Mouse (Mus musculus): ENCODE results near the gene Trim65.

The Trim65 gene

DNA sequence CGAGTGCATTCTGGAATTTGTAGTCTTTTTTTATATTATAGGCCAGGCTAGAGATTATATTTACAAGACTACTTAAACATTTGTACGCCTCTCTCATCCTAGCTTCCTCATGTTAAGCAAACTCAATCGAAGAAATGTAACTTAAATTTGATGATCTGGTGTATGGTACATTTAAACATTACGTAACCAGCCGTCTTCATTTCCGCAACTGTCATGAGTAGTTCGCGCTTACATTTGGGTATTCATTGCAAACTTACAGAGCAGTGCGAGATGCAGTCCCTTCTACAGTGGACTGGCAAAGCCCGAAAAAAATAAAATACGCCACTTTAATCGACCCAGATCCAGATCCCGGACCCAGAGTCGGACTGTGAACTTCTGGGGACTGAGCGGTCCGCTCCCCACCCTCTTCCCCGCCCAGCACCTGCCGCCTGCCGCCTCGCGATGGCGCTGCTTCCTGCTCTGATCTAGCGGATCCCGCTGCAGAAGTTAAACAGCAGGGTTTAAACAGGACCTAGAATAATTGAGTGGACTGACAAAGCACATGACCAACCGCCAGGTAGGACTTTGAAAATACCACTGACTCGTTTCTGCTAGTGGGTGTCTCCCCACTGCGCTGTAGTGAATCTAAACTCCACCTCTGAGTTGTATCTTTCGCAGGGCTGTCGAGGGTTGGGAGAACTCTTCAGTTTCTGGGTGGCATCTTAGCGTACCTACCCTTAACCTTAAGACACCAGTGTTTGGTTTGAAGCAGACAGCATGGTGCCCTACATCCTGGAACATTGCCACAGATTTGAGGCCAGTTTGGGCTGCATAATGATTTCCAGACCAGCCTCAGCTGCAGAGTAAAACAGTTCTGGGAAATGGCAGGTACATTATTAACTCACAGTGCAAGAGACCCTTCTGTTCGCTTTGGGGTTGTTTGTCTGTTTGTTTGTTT, 43.5 kb downstream of the Trim65 start:
- peak; percentile 85 for DNase-seq

- DNase-seq, result peak; percentile 94
These were observed 44.4 kb downstream of the Trim65 start, which contains the start of gene Wbp2 for GRCm38 (mm10) chr11:116086258-116087193. Wbp2 (minus strand) TSS chr11:116086995.

- DNase-seq, result no peak
These were observed 46.8 kb downstream of the Trim65 start for GRCm38 (mm10) chr11:116084166-116084565.

GRCm38 (mm10) chr11:116083096-116083672, 47.7 kb downstream of the Trim65 start:
- DNase-seq, result no peak

DNA sequence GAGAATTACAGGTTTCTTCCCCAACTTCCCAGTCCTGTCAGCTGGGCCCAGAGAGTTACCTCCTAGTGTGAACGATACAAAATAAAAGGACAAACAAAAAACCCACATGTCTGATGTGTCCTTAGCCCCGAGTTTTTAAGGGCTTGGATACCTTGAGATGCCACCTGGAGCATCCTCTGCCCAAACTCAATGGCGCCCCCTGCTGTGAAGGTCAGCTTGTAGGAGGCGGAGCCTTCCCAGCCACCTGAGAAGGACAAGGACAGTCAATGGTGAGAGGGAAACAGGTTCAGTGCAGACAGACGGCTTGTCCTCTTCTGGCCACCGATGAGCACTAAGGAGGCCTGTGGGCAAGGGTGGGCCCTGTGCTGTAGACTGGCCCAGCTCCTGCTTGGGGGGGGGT, 49.8 kb downstream of the Trim65 start:
- DNase-seq, result peak; percentile 50

GRCm38 (mm10) chr11:116079511-116079910, 51.4 kb downstream of the Trim65 start:
- DNase-seq, result no peak

DNA sequence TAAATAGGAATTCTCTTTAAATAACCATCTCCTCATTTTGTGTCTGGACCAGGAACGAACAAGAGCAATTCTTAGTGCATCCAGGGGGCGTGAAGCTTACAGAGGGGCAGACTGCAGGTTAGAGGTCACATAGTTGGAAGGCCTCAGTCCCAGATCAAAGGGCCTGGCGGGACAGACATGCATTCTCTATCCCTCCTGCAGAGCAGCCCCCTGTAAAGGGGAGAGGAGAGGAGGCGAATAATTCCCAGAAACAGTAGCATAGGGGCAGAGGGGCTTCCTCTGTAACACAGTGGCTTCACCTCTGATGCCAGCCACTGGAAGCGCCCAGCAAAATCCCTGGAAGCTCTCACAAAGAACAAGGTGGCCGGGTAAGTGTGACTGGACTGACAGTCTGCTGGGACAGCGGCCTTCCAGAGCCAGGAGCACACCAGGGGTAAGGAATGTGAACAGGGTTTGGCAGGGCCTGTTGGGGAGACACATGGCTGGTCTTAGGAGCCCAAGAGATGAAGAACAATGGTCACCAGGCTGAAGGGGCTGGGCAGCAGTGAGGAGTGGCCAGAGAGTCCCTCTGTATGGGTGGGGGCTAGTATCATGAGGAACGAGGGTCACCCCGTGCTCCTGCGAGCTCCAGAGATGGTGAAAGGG, 52.1 kb downstream of the Trim65 start:
- DNase-seq, result no peak

DNA sequence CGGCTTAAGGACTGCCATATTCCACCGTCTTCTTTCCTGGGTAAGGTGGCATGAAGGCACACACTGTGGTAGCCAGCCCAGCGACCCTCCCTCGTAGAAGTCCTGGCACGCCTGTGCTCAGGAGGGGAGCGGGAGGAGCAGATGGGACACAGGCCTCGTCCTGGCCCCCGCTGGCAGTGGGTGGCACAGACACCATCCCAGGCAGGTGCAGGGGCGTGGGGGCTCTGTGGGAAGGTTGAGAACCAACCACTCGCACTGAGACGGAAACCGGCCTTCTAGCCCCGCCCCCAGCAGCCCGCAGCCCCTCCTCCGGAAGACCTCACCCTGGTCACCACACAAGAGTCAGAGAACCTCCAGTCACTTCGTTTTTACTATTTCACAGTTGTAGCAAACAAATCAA, 52.7 kb downstream of the Trim65 start:
- no peak for DNase-seq

DNA sequence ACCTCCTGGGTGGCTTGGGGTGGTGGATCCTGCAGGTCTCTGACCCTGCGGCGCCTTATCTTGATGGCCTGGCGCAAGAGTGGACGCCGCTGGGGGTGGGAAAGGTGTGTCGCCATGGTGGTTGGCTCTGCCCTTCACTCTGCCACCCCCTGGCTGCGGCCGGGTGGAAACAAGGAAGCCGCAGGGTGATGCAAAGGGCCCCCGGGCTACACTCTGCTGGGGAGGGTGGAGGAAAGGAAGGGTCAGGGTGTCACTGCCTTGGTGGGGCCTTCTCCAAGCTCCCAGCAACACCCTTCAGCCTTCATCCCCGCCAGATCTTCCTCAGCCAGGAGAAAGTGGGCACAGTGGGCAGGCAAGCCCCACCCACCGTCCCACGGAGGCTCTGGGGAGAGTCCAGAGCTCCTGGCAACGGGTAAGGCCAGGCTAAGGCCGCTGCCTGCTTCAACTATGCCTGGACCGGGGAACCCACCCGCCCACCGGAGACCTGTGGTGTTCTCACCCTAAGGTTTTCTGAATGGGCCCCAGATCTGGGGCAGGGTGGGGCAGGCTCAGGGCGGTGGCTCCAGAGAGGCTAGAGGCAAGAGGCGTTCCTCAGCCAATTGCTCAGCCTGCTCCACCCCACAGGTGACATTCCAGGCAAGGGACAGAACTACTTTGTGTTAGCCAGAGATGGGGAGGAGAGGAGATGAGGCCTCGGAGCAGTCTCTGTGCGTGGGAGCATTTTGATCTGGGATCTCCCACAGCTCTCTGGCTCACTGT, 53.3 kb downstream of the Trim65 start, which contains the start of gene Unc13d:
Unc13d (minus strand) TSS at position 516 of the 759 bp plus-strand sequence.
- no peak for DNase-seq

DNA sequence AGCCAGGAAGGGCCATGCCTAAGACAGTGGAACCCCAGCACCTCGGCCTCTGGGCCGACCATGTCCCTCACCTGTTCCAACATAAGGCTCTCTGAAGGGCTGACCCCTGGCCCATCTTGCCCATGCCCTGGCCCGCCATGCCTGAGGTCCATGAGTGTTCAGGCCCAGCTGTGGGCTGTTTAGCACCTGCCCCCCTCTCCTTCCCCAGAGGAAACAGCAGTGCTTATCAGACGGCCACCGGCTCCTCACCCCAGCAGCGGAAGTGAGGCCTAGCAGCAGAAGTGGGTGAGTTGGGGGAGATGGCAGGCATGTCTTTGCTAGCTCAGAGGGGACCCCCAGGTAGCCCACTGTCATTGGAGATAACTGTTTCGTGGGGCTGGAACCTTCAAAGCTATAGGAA, 54.1 kb downstream of the Trim65 start:
- no peak for DNase-seq

DNA sequence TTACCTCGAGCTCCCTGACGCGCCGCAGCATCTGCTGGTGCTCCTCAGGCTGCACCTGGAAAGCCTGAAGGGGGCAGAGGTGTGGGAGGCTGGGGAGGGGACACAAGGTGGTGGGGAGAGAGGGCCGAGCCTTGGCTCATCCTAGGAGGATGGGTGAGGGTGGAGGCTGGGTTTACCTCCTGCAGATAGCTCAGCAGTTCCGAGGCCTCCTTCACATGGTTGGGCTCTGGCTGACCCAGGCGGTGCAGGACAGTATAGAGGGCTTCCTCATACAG, 54.7 kb downstream of the Trim65 start:
- DNase-seq, result no peak

GRCm38 (mm10) chr11:116075539-116076265, 55.2 kb downstream of the Trim65 start:
- DNase-seq, result no peak

- DNase-seq, result no peak
These were observed 56.4 kb downstream of the Trim65 start for GRCm38 (mm10) chr11:116074436-116074991.

- no peak for DNase-seq
These were observed 58.3 kb downstream of the Trim65 start for GRCm38 (mm10) chr11:116072608-116073007.
